Mouse (Mus musculus) forebrain, embryonic 11.5 days (tissue): ENCODE results near the gene BC028528. TPM values are rescaled to one million over a fixed set of nuclear protein-coding genes. Genes with fewer than 3 reads are reported as not detected.

Experiments
- ATAC-seq: fragments of 200-750 bp; cut with Nextera tagmentation; replicated peaks from 2 replicates; pipeline ENCODE4 v1.8.0; 2017; ENCODE audit warnings: moderate TSS enrichment; ENCODE audit not compliant: low FRiP score
- DNase-seq: peaks from one replicate; pipeline ENCODE4 v3.0.0-alpha.2; 2017; ENCODE audit warnings: low spot score
- H3K27ac ChIP-seq: fragments of 300-500 bp; sonication (generic); 2 replicates; pipeline ENCODE4 v1.5.1; 2014; ENCODE audit warnings: low read depth, low read length
- H3K27me3 ChIP-seq: fragments of 300-500 bp; sonication (generic); 2 replicates; pipeline ENCODE4 v1.6.1; 2014; ENCODE audit warnings: mild to moderate bottlenecking, low read length, mixed read lengths; ENCODE audit not compliant: control insufficient read depth, insufficient read depth
- H3K36me3 ChIP-seq: fragments of 300-500 bp; sonication (generic); 2 replicates; pipeline ENCODE4 v1.6.1; 2014; ENCODE audit warnings: mild to moderate bottlenecking, low read length, moderate library complexity, mixed read lengths; ENCODE audit not compliant: control insufficient read depth, insufficient read depth
- H3K4me1 ChIP-seq: fragments of 300-500 bp; sonication (generic); replicated peaks from 2 replicates; pipeline ENCODE4 v1.6.1; 2014; ENCODE audit warnings: low read length, mixed read lengths; ENCODE audit not compliant: control insufficient read depth, insufficient read depth
- H3K4me2 ChIP-seq: fragments of 300-500 bp; sonication (generic); 2 replicates; pipeline ENCODE4 v1.6.1; 2014; ENCODE audit warnings: low read depth, mild to moderate bottlenecking, low read length, moderate library complexity, mixed read lengths; ENCODE audit not compliant: severe bottlenecking
- H3K4me3 ChIP-seq: fragments of 300-500 bp; sonication (generic); 2 replicates; pipeline ENCODE4 v1.5.1; 2014; ENCODE audit warnings: low read depth, low read length
- H3K9ac ChIP-seq: fragments of 300-500 bp; sonication (generic); 2 replicates; pipeline ENCODE4 v1.6.1; 2014; ENCODE audit warnings: low read length
- H3K9me3 ChIP-seq: fragments of 300-500 bp; sonication (generic); 2 replicates; pipeline ENCODE4 v1.6.1; 2016; ENCODE audit warnings: low read length, mixed read lengths; ENCODE audit not compliant: control insufficient read depth
- WGBS: fragments of 180-500 bp; shearing (Covaris S2); extraction: QIAGEN DNeasy Blood & Tissue Kit; methylation state at CpG from one replicate; pipeline ENCODE4 v1.1.7; 2014; 5-methylcytosine and 5-hydroxymethylcytosine counted together
- polyA plus RNA-seq: library from polyadenylated mRNA; unstranded; fragments of >200 nt; fragmentation: Nextera tagmentation; extraction: Ambion mirVana; gene quantifications from 2 replicates; pipeline ENCODE4 v1.2.1, GENCODE M21; 2014

Gene BC028528
- 7.5 and 10.3 TPM in 2 replicates for polyA plus RNA-seq

GRCm38 (mm10) chr3:95891211-95892065 lies at the start of gene BC028528:
TSS of gene BC028528 (minus strand) at chr3:95892005.
- H3K9me3 ChIP-seq = no peaks in the 10 kb centered on the region
- 26% methylated on average over 12 of the region's 12 CpGs for WGBS
- no peaks in the 10 kb centered on the region for H3K36me3 ChIP-seq
- no peak for DNase-seq
- H3K9ac ChIP-seq = peak within 1 kb of the TSS; percentile 32
- H3K4me3 ChIP-seq = no peak within 1 kb of the TSS
- peaks cover 7% of the 10 kb centered on the region; the same call in 1 of the 2 replicates for H3K4me1 ChIP-seq
- no peaks in the 10 kb centered on the region for H3K27me3 ChIP-seq
- peak within 1 kb of the TSS; percentile 18; the same call in 1 of the 2 replicates for H3K4me2 ChIP-seq
- peak within 1 kb of the TSS; percentile 46; the same call in 1 of the 2 replicates for H3K27ac ChIP-seq
- ATAC-seq = no peak

GRCm38 (mm10) chr3:95938835-95939234 lies 47.0 kb upstream of the BC028528 start:
- no peaks in the 10 kb centered on the region for H3K9me3 ChIP-seq
- no peak overlapping the region for H3K4me3 ChIP-seq
- no peak overlapping the region for H3K4me2 ChIP-seq
- H3K9ac ChIP-seq = no peak overlapping the region
- WGBS = 95% methylated on average over 15 of the region's 15 CpGs
- H3K36me3 ChIP-seq = peaks cover 39% of the 10 kb centered on the region
- ATAC-seq (no peak), DNase-seq (peak; percentile 60)
- H3K27me3 ChIP-seq = no peaks in the 10 kb centered on the region
- H3K27ac ChIP-seq = no peak overlapping the region
- H3K4me1 ChIP-seq = no peaks in the 10 kb centered on the region

- H3K4me2 ChIP-seq = no peak overlapping the region
- no peak overlapping the region for H3K4me3 ChIP-seq
- no peak overlapping the region for H3K27ac ChIP-seq
- no peaks in the 10 kb centered on the region for H3K27me3 ChIP-seq
- no peak for ATAC-seq
- H3K36me3 ChIP-seq = peaks cover 40% of the 10 kb centered on the region
- no peak overlapping the region for H3K9ac ChIP-seq
- no peaks in the 10 kb centered on the region for H3K9me3 ChIP-seq
- no peak for DNase-seq
- H3K4me1 ChIP-seq = no peaks in the 10 kb centered on the region
- WGBS = 95% methylated on average over 8 of the region's 8 CpGs
Observed at GRCm38 (mm10) chr3:95938217-95938616, 46.4 kb upstream of the BC028528 start.

- peaks cover 29% of the 10 kb centered on the region for H3K36me3 ChIP-seq
- H3K4me2 ChIP-seq = no peak overlapping the region
- no peak for DNase-seq
- H3K9ac ChIP-seq = no peak overlapping the region
- H3K9me3 ChIP-seq = no peaks in the 10 kb centered on the region
- no peak for ATAC-seq
- no peaks in the 10 kb centered on the region for H3K27me3 ChIP-seq
- H3K27ac ChIP-seq = no peak overlapping the region
- 91% methylated on average over 1 of the region's 1 CpGs for WGBS
- no peaks in the 10 kb centered on the region; the same call in 1 of the 2 replicates for H3K4me1 ChIP-seq
- H3K4me3 ChIP-seq = no peak overlapping the region
Observed at GRCm38 (mm10) chr3:95934448-95934847, 42.6 kb upstream of the BC028528 start.

- H3K9me3 ChIP-seq = no peaks in the 10 kb centered on the region
- H3K36me3 ChIP-seq = peaks cover 20% of the 10 kb centered on the region
- no peak overlapping the region for H3K27ac ChIP-seq
- H3K4me1 ChIP-seq = no peaks in the 10 kb centered on the region; the same call in 1 of the 2 replicates
- no peak for ATAC-seq
- H3K4me2 ChIP-seq = no peak overlapping the region
- H3K9ac ChIP-seq = no peak overlapping the region
- no peak for DNase-seq
- H3K4me3 ChIP-seq = no peak overlapping the region
- no peaks in the 10 kb centered on the region for H3K27me3 ChIP-seq
- 94% methylated on average over 7 of the region's 7 CpGs for WGBS
Observed at GRCm38 (mm10) chr3:95933111-95933750, 41.4 kb upstream of the BC028528 start.

- WGBS = 92% methylated on average over 7 of the region's 7 CpGs
- Histone ChIP-seq H3K9ac (no peak overlapping the region), H3K27ac (no peak overlapping the region), H3K4me2 (no peak overlapping the region), H3K4me3 (no peak overlapping the region), H3K36me3 (peaks cover 14% of the 10 kb centered on the region), H3K9me3 (no peaks in the 10 kb centered on the region), H3K4me1 (no peaks in the 10 kb centered on the region; the same call in 1 of the 2 replicates), H3K27me3 (no peaks in the 10 kb centered on the region)
- no peak for ATAC-seq
- DNase-seq = no peak
Observed at GRCm38 (mm10) chr3:95932566-95932965, 40.8 kb upstream of the BC028528 start.

- Histone ChIP-seq H3K27me3 (no peaks in the 10 kb centered on the region), H3K4me1 (no peaks in the 10 kb centered on the region; the same call in 1 of the 2 replicates), H3K9ac (no peak overlapping the region), H3K9me3 (no peaks in the 10 kb centered on the region), H3K36me3 (peaks cover 10% of the 10 kb centered on the region), H3K4me2 (no peak overlapping the region), H3K27ac (no peak overlapping the region), H3K4me3 (no peak overlapping the region)
- no peak for ATAC-seq
- 82% methylated on average over 1 of the region's 1 CpGs for WGBS
- no peak for DNase-seq
Observed at GRCm38 (mm10) chr3:95932157-95932556, 40.4 kb upstream of the BC028528 start.

- DNase-seq = no peak
- no peaks in the 10 kb centered on the region; the same call in 1 of the 2 replicates for H3K4me1 ChIP-seq
- H3K27me3 ChIP-seq = no peaks in the 10 kb centered on the region
- no peaks in the 10 kb centered on the region for H3K9me3 ChIP-seq
- ATAC-seq = no peak
- no peak overlapping the region for H3K27ac ChIP-seq
- 88% methylated on average over 1 of the region's 1 CpGs for WGBS
- no peak overlapping the region for H3K4me3 ChIP-seq
- no peak overlapping the region for H3K9ac ChIP-seq
- 0 out of 2 replicates have a peak overlapping the region, but pooled peaks have one; percentile 15 for H3K4me2 ChIP-seq
- H3K36me3 ChIP-seq = peaks cover 8% of the 10 kb centered on the region; the same call in 1 of the 2 replicates
Observed at GRCm38 (mm10) chr3:95931471-95931870, 39.7 kb upstream of the BC028528 start.
